Mouse (Mus musculus): ENCODE measurements around the gene Gclm. TPM values are rescaled to one million over a fixed set of nuclear protein-coding genes. Genes with fewer than 3 reads are reported as not detected.
"Not testable (repeated sequence)": the region's sequence is repeated elsewhere in the genome, so short reads cannot be mapped to it uniquely, and the experiment has no call there.

The Gclm gene
- total RNA-seq, 2 experiments from 2014 or later = 56.9 to 74.7 TPM

DNA sequence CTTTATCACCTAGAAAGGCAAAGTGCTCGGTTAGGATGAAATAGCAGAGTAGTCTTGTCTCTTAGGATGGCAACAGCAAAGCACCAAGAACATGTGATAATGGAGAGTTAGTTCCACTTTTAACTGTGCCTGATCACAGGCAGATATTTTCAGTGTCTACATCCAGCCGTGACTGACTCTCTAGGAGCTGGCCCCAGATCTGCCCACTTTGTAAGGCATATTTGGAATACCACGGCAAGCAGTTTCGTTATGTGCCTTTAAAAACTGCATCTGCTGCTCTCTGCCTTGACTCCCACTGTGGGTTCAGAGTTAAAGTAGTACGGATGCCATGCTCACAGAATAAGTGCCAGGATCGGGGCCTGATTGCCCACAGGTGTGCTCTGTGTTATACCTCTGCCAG is 18.4 kb upstream of the Gclm start:
- not testable (repeated sequence) for DNase-seq
- intact Hi-C loops (cut with DNase I) = loop anchor here (1.0 kb wide), 1 partner anchor 13 kb away; no protein-coding TSS in a partner anchor

GRCm38 (mm10) chr3:122235772-122236171 is 9.6 kb upstream of the Gclm start:
- intact Hi-C loops (cut with DNase I) = no loop called here

DNA sequence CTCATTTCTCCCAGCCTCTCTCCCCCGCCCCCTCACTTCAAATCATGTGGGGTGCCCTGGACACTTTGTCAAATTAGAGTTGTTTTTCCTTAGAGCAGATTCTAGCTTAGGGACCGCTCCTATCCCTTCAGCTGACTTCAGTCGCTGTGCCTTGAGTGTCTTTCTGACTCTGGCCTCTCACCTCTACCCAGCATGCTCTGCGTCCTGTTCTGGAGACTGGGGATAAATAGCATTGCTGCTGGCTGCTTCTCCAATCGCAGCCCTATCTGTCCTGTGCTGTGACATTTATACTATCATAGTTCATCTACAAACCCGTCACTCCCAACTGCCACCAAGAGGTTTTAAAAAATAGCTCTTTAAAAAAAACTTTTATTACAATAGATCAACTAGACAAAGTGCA is 2.5 kb upstream of the Gclm start:
- no peak for DNase-seq

More at GRCm38 (mm10) chr3:122235772-122236171, 9.6 kb upstream of the Gclm start:
- no peak for DNase-seq

GRCm38 (mm10) chr3:122243416-122244167 is 1.8 kb upstream of the Gclm start:
- intact Hi-C loops (cut with DNase I) = loop anchor here (10.0 kb wide), 1 partner anchor 289 kb away; the partner anchor contains the start of gene Arhgap29
- no peak for DNase-seq

More for the DNA sequence above, 2.5 kb upstream of the Gclm start:
- intact Hi-C loops (cut with DNase I) = loop anchor here (10.0 kb wide), 1 partner anchor 288 kb away; the partner anchor contains the start of gene Arhgap29

DNA sequence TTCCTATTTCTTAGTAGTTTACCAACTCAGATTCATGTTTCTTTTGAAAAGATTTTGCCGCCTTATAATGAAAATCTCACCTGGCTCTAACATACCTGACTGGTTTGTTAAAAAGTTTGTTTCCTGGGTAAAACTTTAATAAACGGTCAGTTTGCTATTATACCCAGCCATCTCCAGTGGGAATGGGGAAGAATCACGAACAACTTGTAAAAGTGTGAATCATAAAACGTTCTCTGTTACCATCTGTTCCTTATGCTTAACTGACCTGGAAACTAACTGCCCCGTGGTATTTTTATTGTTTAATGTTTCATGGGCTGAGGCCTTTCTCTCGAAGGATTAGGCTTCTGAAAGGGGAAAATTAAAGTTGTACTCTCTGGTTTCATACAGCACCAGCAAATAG is 598 bp upstream of the Gclm start:
- intact Hi-C loops (cut with DNase I) = loop anchor here (5.0 to 10.0 kb wide), 2 partner anchors 290 to 427 kb away; partner anchors contain the start of genes Abcd3 and Arhgap29

GRCm38 (mm10) chr3:122245878-122246332 is 548 bp downstream of the Gclm start:
- intact Hi-C loops (cut with DNase I) = loop anchor here (2.0 to 10.0 kb wide), 4 partner anchors 27 to 429 kb away; partner anchors contain the start of genes Abcd3 and Arhgap29
- DNase-seq = peak in 1 of 2 experiments; percentile 50

More for the DNA sequence above, 598 bp upstream of the Gclm start:
- DNase-seq = no peak

- intact Hi-C loops (cut with DNase I) = loop anchor here (2.0 to 10.0 kb wide), 4 partner anchors 26 to 429 kb away; partner anchors contain the start of genes Abcd3 and Arhgap29
- no peak for DNase-seq
These were observed 1.0 kb downstream of the Gclm start for GRCm38 (mm10) chr3:122246406-122246805.

DNA sequence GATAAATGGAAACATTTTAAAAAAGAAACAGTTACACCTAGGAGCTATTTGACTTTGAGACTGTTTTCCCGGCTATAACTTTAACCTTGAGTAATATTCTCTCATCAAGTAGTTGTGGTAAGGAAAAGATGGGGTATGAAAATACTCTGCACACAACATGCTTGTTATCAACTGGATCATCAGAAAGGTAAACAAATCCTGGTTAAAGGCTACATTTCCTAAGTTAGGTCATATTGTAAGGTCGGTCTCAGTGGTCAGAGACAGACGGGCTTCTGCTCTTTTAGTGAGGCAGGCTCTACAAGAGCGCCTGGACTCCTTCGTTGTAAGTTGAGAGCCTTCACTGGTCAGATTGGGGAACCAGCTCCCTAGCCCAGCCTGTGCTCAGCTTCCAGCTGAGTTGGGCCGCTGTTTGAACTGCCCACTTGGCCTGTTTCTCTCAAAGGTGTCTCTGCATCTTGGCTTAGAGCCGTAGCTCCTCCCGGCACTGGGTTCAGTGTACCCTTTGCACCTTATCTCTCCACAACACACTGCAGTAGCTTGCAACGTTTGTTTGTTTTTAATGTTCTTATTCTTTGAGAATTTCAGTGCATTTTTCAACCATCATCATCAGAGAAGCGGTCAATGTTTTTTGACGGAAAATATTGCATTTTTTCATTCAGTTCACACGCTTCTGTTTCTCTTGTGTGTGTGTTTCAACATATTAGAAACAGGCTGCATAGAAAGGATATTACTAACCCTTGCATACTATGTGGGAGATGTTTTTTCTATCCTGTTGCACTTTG is 1.8 kb downstream of the Gclm start:
- no peak for DNase-seq
- intact Hi-C loops (cut with DNase I) = loop anchor here (2.0 to 10.0 kb wide), 4 partner anchors 26 to 430 kb away; partner anchors contain the start of genes Abcd3 and Arhgap29

- no peak for DNase-seq
- intact Hi-C loops (cut with DNase I) = loop anchor here (2.0 to 10.0 kb wide), 4 partner anchors 25 to 430 kb away; partner anchors contain the start of genes Abcd3 and Arhgap29
These were observed 2.4 kb downstream of the Gclm start for GRCm38 (mm10) chr3:122247768-122248100.

- no peak for DNase-seq
- intact Hi-C loops (cut with DNase I) = no loop called here
These were observed 7.3 kb downstream of the Gclm start for GRCm38 (mm10) chr3:122252466-122253253.

DNA sequence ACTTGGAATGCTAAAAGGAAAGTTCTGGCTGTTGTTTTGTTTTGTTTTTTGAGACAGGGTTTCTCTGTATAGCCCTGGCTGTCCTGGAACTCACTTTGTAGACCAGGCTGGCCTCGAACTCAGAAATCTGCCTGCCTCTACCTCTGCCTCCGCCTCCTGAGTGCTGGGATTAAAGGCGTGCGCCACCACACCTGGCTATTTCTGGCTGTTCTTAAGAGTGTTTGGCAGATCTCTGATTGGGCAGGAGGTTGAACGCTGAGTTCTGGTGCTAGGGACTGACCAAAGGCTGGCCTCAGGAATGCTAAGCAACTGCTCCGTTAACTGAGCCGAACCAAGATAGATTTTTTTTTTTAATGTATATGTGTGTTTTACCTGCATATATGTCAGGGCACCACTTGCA is 8.7 kb downstream of the Gclm start:
- intact Hi-C loops (cut with DNase I); DNase-seq: not testable (repeated sequence)

GRCm38 (mm10) chr3:122269986-122270385 is 24.6 kb downstream of the Gclm start:
- intact Hi-C loops (cut with DNase I) = loop anchor here (10.0 kb wide), 1 partner anchor 385 kb away; no protein-coding TSS in a partner anchor

GRCm38 (mm10) chr3:122272565-122272964 is 27.2 kb downstream of the Gclm start:
- not testable (repeated sequence) for DNase-seq
- intact Hi-C loops (cut with DNase I) = loop anchor here (2.0 to 10.0 kb wide), 2 partner anchors 26 to 388 kb away; no protein-coding TSS in a partner anchor

More at GRCm38 (mm10) chr3:122269986-122270385, 24.6 kb downstream of the Gclm start:
- no peak for DNase-seq

GRCm38 (mm10) chr3:122273407-122274240 is 28.3 kb downstream of the Gclm start:
- intact Hi-C loops (cut with DNase I) = loop anchor here (1.0 to 10.0 kb wide), 3 partner anchors 20 to 389 kb away; no protein-coding TSS in a partner anchor
- no peak for DNase-seq

DNA sequence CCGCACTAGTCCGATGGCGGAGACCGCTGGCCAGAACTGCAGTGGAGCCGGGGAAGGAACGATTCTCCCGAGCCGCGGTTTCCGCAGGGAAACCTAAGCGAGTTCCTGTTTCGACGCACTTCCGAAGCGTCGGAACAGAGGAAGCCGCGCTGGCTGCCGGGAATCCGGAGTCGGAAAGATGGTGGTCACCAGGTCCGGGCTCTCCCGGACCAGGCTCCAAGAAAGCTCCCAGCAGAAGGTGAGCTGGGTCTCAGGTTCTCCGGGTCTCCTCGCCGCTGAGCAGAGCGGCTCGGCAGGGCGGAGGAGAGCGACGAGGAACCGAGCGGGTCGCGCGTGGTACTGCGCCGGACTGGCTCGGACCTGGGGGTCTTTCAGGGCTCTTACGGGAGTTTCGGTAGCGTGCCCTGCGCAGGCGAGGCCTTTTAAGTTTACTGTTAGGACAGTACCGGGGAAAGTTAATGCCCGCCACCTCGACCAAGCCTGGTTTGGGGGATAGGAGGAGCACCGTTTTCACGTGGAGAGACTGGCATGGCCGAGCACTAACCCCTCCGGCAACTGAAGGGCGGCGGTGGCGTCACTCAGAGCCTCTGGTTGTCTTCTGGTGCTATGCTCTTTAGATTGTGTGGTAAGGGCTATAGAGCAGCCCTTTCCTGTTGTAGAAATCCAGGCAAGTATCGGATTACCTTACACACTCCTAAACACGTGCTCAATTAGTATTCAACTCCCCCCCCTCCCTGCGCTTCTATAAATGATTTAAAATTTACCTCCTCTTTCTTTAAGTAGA is 29.1 kb downstream of the Gclm start, which contains the start of gene Dnttip2:
TSS of gene Dnttip2 (plus strand) at position 148 of the 784 bp plus-strand sequence.
- intact Hi-C loops (cut with DNase I) = loop anchor here (1.0 to 10.0 kb wide), 2 partner anchors 19 to 390 kb away; no protein-coding TSS in a partner anchor
- DNase-seq = peak; percentile 90 to 93

DNA sequence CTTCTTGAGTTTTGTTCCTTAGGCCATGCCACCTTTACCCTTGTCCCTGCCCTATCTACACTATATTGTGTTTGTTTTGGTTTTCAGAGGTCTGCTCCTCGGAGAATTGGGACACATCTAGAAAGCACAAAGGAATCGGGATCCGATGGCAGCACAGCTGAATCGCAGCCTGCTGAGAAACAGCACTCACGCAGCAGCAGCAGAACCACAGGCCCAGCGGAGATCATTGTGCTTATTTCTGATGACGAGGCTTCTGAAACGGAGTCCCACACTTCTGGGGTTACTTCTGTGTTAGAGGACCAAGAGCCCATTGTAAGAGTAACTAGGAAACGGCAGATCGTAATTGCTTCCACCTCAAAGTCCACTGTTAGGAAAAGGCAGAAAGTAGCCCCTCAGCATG is 29.8 kb downstream of the Gclm start:
- DNase-seq = no peak
- intact Hi-C loops (cut with DNase I) = loop anchor here (10.0 kb wide), 1 partner anchor 390 kb away; no protein-coding TSS in a partner anchor

DNA sequence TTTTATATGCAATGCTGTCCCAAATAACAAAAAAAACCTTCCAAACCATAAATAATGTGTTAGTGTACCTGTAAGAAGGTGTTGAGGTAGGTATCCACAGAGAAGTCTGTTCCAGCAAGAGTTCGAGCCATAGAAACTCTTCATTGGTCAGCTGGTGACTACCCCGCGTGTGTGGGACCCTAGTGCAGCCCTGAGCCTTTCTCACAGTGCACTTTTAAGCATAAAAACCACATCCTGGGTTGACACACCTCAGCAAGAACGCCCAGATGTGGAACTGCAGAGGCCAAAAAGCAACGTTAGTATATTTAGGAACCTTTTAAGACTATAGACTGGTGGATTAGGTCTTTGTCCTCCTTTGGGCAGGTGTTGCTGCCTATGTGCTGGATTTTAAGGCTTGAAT is 41.8 kb downstream of the Gclm start:
- DNase-seq = no peak
- intact Hi-C loops (cut with DNase I) = no loop called here
